Mouse (Mus musculus) stomach, embryonic 14.5 days (tissue): ENCODE results near the gene H2al1d. TPM values are rescaled to one million over a fixed set of nuclear protein-coding genes. Genes with fewer than 3 reads are reported as not detected.
"Not testable (repeated sequence)": the region's sequence is repeated elsewhere in the genome, so short reads cannot be mapped to it uniquely, and the experiment has no call there.

ENCODE experiments used
- ATAC-seq: fragments of 200-750 bp; cut with Nextera tagmentation; 2 replicates; pipeline ENCODE4 v1.8.0; 2017; ENCODE audit warnings: low read depth, moderate TSS enrichment; ENCODE audit not compliant: insufficient number of reproducible peaks, insufficient read depth, low FRiP score
- H3K27ac ChIP-seq: fragments of 300-500 bp; sonication (generic); 2 replicates; pipeline ENCODE4 v1.5.1; 2014; ENCODE audit warnings: mild to moderate bottlenecking, low read length, moderate library complexity, mixed read lengths
- H3K27me3 ChIP-seq: fragments of 300-500 bp; sonication (generic); 2 replicates; pipeline ENCODE4 v1.6.1; 2014; ENCODE audit warnings: low read length, control low read depth, mixed read lengths; ENCODE audit not compliant: control insufficient read depth, insufficient read depth
- H3K36me3 ChIP-seq: fragments of 300-500 bp; sonication (generic); 2 replicates; pipeline ENCODE4 v1.6.1; 2014; ENCODE audit warnings: mild to moderate bottlenecking, control low read depth, low read length, moderate library complexity, mixed read lengths; ENCODE audit not compliant: control insufficient read depth, insufficient read depth
- H3K4me1 ChIP-seq: fragments of 300-500 bp; sonication (generic); 2 replicates; pipeline ENCODE4 v1.6.1; 2014; ENCODE audit warnings: low read length, control low read depth, mixed read lengths; ENCODE audit not compliant: control insufficient read depth, insufficient read depth
- H3K4me2 ChIP-seq: fragments of 300-500 bp; sonication (generic); replicated peaks from 2 replicates; pipeline ENCODE4 v1.6.1; 2014; ENCODE audit warnings: low read depth, low read length, control low read depth
- H3K4me3 ChIP-seq: fragments of 300-500 bp; sonication (generic); 2 replicates; pipeline ENCODE4 v1.5.1; 2014; ENCODE audit warnings: low read depth, low read length, control low read depth
- H3K9ac ChIP-seq: fragments of 300-500 bp; sonication (generic); replicated peaks from 2 replicates; pipeline ENCODE4 v1.6.1; 2014; ENCODE audit warnings: low read depth, mild to moderate bottlenecking, control low read depth, low read length, moderate library complexity, mixed read lengths
- H3K9me3 ChIP-seq: fragments of 300-500 bp; sonication (generic); 2 replicates; pipeline ENCODE4 v1.6.1; 2016; ENCODE audit warnings: low read depth, low read length, control low read depth; ENCODE audit not compliant: control insufficient read depth
- WGBS: fragments of 180-500 bp; shearing (Covaris S2); extraction: QIAGEN DNeasy Blood & Tissue Kit; methylation state at CpG from one replicate; pipeline ENCODE4 v1.1.7; 2014; 5-methylcytosine and 5-hydroxymethylcytosine counted together
- polyA plus RNA-seq: library from polyadenylated mRNA; unstranded; fragments of >200 nt; fragmentation: Nextera tagmentation; extraction: Ambion mirVana; gene quantifications from 2 replicates; pipeline ENCODE4 v1.2.1, GENCODE M21; 2014

The H2al1d gene
- polyA plus RNA-seq, result not detected in 2 replicates

DNA sequence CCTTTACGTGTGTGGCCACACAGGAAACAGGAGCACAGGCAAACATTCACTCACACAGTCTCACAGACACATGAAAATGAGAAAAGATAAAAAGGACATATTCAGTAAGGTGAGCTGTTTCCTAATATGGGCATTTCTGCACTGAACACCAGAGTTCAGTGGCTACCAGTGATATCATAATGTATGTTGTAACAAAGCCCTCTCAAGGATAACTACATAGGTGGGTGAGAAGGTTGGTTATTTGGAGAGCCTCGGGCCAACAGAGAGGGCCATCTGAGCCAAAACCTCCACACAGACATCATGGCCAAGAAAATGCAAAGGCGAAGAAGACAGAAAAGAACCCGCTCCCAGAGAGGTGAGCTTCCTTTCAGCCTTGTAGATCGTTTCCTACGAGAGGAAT lies at the start of gene H2al1d:
Gene H2al1d (plus strand): TSS at position 301 of the 400 bp plus-strand sequence.
- not testable (repeated sequence) for H3K27ac ChIP-seq, H3K4me2 ChIP-seq, H3K27me3 ChIP-seq, H3K36me3 ChIP-seq, H3K9ac ChIP-seq, H3K4me1 ChIP-seq, H3K9me3 ChIP-seq, ATAC-seq, H3K4me3 ChIP-seq
- WGBS, result no CpG with 5 or more reads among the region's 6 CpGs

DNA sequence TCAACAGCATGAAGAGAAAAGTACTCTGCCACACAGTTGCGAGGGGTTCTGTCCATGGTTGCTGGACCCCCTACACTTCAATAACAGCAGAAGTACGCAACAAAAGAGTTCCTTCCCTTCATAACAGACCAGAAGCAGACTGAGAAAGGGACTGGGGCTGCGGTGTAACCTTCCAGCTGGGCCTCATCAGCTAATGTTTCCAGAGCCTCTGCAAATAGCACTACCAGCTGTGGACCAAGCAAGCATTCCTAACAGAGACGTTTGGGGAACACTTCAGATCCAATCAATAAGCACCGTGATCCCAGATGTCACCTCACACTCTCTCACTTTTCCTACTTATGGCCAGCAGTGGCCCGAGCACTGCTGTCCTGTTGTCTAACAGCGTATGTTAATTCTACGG lies 43.7 kb upstream of the H2al1d start:
- 54% methylated on average over 8 of the region's 8 CpGs for WGBS
- Histone ChIP-seq H3K4me3 (no peak overlapping the region), H3K4me2 (no peak overlapping the region), H3K4me1 (no peaks in the 10 kb centered on the region), H3K9ac (no peak overlapping the region), H3K9me3 (no peaks in the 10 kb centered on the region), H3K27me3 (no peaks in the 10 kb centered on the region), H3K27ac (no peak overlapping the region), H3K36me3 (no peaks in the 10 kb centered on the region)
- no peak; the same call in 1 of the 2 replicates for ATAC-seq

DNA sequence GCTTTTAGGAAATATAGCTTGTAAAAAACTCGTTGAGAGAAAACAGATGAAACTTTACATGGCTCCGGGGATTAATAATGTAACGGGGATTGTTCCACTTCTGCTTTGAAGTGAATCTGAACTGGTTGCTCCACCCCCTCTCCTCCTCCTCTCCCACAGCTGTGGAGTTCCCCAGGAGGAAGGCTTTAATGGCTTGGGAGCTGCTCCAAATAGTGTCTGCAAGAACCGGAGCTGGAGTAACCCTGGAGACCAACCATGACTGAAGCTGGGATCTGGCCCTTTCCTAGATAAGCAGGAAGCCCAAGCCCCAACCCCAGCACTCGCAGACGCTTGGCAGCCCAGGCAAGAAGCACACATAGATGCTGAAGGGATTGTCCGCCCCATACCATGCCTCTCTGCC lies 40.8 kb upstream of the H2al1d start:
- no peaks in the 10 kb centered on the region for H3K27me3 ChIP-seq
- H3K4me1 ChIP-seq, result no peaks in the 10 kb centered on the region
- H3K4me3 ChIP-seq, result no peak overlapping the region
- H3K4me2 ChIP-seq, result no peak overlapping the region
- no peak overlapping the region for H3K9ac ChIP-seq
- no peak overlapping the region for H3K27ac ChIP-seq
- no peaks in the 10 kb centered on the region for H3K36me3 ChIP-seq
- ATAC-seq, result peak; percentile 63; the same call in 1 of the 2 replicates
- no peaks in the 10 kb centered on the region for H3K9me3 ChIP-seq
- whole genome bisulfite sequencing, result 50% methylated on average over 7 of the region's 7 CpGs

DNA sequence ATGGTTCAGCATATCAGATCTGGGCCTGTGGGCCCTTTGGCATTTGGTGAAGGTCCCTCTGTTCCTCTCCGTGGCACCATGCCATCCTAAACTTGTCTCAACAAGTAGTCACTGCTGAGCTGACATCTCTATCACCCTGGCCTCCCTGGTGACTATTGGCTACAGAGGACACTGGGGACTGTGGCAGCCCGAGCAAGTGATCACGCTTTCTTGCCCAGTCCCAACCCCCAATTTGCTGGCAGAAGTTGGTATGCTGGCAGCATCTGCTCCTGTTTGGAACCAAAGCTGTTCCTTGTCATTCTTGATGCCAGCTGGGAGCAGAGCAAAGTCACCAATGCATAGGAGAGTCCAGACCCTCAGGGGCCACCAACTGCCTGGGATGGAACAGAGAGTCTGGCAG lies 39.5 kb upstream of the H2al1d start:
- Histone ChIP-seq H3K4me3 (no peak overlapping the region), H3K4me1 (no peaks in the 10 kb centered on the region), H3K4me2 (no peak overlapping the region), H3K9me3 (no peaks in the 10 kb centered on the region), H3K27me3 (no peaks in the 10 kb centered on the region), H3K9ac (no peak overlapping the region), H3K27ac (no peak overlapping the region), H3K36me3 (no peaks in the 10 kb centered on the region)
- ATAC-seq, result no peak
- 85% methylated on average over 3 of the region's 3 CpGs for WGBS

DNA sequence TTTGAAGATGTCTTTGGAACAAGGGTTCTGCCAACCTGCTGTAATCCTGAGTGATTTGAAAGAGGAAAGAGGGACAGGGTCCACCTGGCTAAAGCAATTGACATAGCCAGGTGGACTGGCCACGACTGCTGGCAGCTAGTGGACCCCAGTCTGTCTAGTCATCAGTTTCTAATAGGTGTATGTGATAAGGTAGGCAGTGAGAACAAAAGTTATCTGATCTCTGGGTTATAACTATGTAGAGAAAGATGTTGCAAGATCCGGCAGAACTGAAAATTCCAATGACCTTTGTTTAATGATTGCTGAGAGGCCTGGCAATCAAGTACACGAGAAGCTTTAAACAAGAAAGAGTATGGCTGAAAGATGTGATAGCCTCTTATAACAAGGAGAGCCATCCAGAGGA lies 35.4 kb upstream of the H2al1d start:
- Histone ChIP-seq H3K36me3 (no peaks in the 10 kb centered on the region), H3K4me2 (no peak overlapping the region), H3K9ac (no peak overlapping the region), H3K27ac (no peak overlapping the region), H3K4me1 (no peaks in the 10 kb centered on the region), H3K9me3 (no peaks in the 10 kb centered on the region), H3K27me3 (no peaks in the 10 kb centered on the region), H3K4me3 (no peak overlapping the region)
- ATAC-seq, result no peak
- WGBS, result 70% methylated on average over 3 of the region's 3 CpGs

DNA sequence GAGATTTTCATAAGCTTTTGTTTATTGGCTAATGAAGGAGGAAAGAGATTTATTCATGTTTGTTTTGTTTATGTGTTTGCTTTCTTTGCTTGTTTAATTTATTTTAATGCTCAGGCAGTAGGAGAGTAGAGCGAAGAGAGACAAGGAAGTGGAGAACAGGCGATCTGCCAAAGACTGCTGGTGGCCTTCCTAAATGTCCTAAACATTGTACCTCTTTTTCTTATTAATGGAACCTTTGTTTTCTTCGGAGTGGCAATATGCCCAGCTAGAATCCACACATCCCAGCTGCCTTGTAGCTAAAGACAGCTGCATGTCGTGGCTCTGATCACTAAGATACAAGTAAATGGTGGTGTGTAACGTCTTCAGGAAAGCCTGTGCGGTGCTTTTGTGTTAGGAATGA lies 31.5 kb upstream of the H2al1d start:
- H3K27me3 ChIP-seq, result no peaks in the 10 kb centered on the region
- no peak overlapping the region for H3K27ac ChIP-seq
- H3K36me3 ChIP-seq, result no peaks in the 10 kb centered on the region
- ATAC-seq, result no peak
- H3K9me3 ChIP-seq, result no peaks in the 10 kb centered on the region
- no peaks in the 10 kb centered on the region for H3K4me1 ChIP-seq
- H3K4me3 ChIP-seq, result no peak overlapping the region
- H3K4me2 ChIP-seq, result no peak overlapping the region
- WGBS, result 71% methylated on average over 6 of the region's 6 CpGs
- H3K9ac ChIP-seq, result no peak overlapping the region

DNA sequence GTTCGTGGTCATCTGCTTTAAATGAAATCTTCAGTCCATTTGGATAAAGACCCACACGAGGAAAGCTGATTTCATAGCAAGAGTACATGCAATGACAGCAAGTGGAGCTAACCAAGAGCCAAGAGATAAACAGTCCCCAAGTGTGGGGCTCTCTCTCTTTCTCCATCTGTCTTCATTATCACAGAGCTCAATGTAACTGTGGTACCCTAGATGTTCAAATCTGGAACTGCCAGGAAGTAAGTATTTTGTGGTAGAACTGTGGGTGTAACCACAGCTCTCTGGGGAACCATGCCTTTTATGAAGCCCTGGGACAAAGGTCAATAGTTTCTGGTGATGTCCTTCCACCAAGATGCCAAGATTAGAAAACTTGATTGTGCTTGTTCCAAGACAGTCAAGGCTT lies 27.9 kb upstream of the H2al1d start:
- Histone ChIP-seq H3K36me3 (no peaks in the 10 kb centered on the region), H3K9me3 (no peaks in the 10 kb centered on the region; the same call in 1 of the 2 replicates), H3K27ac (no peak overlapping the region), H3K27me3 (no peaks in the 10 kb centered on the region), H3K9ac (no peak overlapping the region), H3K4me3 (no peak overlapping the region), H3K4me1 (no peaks in the 10 kb centered on the region), H3K4me2 (no peak overlapping the region)
- no peak for ATAC-seq
- WGBS, result 73% methylated on average over 2 of the region's 2 CpGs

DNA sequence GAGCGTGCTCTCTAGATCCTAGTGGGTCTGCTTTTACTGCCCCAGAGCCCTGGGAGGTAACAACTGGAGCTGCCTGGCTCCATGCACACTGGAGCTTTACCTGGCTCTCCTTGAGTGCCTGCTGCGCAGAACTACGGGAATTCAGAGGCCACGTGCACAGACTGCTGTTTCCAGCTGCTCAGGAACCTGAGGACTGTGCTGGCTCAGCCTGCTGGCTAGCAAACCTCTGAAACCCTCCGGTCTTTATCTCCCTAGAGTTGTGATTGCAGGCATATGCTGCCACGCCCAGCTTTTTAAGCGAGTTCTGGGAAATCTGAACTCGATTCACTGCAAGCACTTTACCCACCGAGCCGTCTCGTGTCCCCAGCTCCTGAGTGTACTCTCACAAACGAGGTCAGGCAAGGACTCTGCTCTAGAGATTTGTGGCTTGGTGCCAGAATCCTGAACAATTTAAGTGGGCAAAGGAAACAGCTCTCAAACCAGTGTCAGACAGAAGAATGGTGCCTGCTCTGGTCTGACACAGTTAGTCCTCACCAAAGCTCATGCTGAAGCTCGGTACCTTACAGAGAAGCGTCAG lies 20.2 kb upstream of the H2al1d start:
- 61% methylated on average over 14 of the region's 14 CpGs for WGBS
- no peak for ATAC-seq

DNA sequence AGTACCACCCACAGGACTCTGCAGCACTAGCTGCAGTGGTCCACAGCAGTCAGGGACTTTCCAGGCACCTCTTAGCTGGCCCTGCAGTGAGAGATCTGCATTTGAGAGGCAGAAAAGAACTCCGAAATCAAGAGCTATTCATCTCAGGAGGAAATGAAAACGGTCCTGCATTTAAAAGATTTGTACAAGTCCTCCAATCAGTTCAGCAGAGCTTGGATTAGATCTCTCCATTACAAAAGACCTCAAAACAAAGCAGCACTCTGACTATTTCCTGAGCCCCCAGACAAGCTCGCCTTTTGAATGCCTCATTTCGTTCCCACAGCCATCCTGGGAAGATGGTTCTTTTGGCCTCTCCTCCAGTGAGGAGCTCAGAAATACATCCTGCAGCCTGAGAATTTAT lies 19.4 kb upstream of the H2al1d start:
- no peaks in the 10 kb centered on the region for H3K27me3 ChIP-seq
- no peak for ATAC-seq
- WGBS, result 70% methylated on average over 4 of the region's 4 CpGs

More for the DNA sequence above, 20.2 kb upstream of the H2al1d start:
- Histone ChIP-seq H3K27ac (no peak overlapping the region), H3K4me3 (no peak overlapping the region), H3K9ac (no peak overlapping the region), H3K9me3 (no peaks in the 10 kb centered on the region), H3K4me2 (no peak overlapping the region), H3K27me3 (no peaks in the 10 kb centered on the region), H3K4me1 (no peaks in the 10 kb centered on the region), H3K36me3 (no peaks in the 10 kb centered on the region)

More for the DNA sequence above, 19.4 kb upstream of the H2al1d start:
- H3K4me1 ChIP-seq, result no peaks in the 10 kb centered on the region
- no peaks in the 10 kb centered on the region for H3K36me3 ChIP-seq
- H3K27ac ChIP-seq, result no peak overlapping the region
- no peaks in the 10 kb centered on the region for H3K9me3 ChIP-seq
- no peak overlapping the region for H3K9ac ChIP-seq
- H3K4me3 ChIP-seq, result no peak overlapping the region
- H3K4me2 ChIP-seq, result no peak overlapping the region
